Mouse (Mus musculus) cerebellum, adult 2 months (tissue): Measurements from ENCODE around the gene Tdp2.

ENCODE experiments used
- CTCF ChIP-seq: fragments of 200-500 bp; IDR thresholded peaks from 2 replicates; pipeline ENCODE4 v1.5.1; 2011; ENCODE audit warnings: low read depth, mild to moderate bottlenecking, control low read depth, low read length, moderate library complexity, borderline replicate concordance; ENCODE audit not compliant: insufficient read depth
- POLR2A ChIP-seq: fragments of 200-500 bp; IDR thresholded peaks from 2 replicates; pipeline ENCODE4 v1.6.1; 2011; ENCODE audit warnings: low read length, control low read depth, borderline replicate concordance; ENCODE audit not compliant: insufficient read depth

- TF ChIP-seq CTCF = no peak
- no peak for TF ChIP-seq POLR2A
Measured at GRCm38 (mm10) chr13:24867789-24868188, 36.3 kb downstream of the Tdp2 start.
